Mouse (Mus musculus) 416B (cell line): Measurements from ENCODE around the gene Olfm2.
A peak's percentile ranks its signal among the peaks of the same experiment; 100 is the strongest.

ENCODE experiments used
- DNase-seq: peaks from one replicate; pipeline ENCODE4 v3.0.0; 2011; ENCODE audit warnings: low read depth

Gene Olfm2

GRCm38 (mm10) chr9:20745129-20745966, 801 bp downstream of the Olfm2 start:
- no peak for DNase-seq

- peak; percentile 24 for DNase-seq
These were observed 2.0 kb downstream of the Olfm2 start for GRCm38 (mm10) chr9:20743946-20744738.

- DNase-seq: peak; percentile 82
These were observed 5.7 kb downstream of the Olfm2 start for GRCm38 (mm10) chr9:20740407-20740806.

- DNase-seq: peak; percentile 62
These were observed 7.7 kb downstream of the Olfm2 start for GRCm38 (mm10) chr9:20738251-20738999.

- DNase-seq: peak; percentile 29
These were observed 8.9 kb downstream of the Olfm2 start for GRCm38 (mm10) chr9:20737227-20737626.

- DNase-seq: no peak
These were observed 11.5 kb downstream of the Olfm2 start for GRCm38 (mm10) chr9:20734692-20735091.

- DNase-seq: no peak
These were observed 14.4 kb downstream of the Olfm2 start for GRCm38 (mm10) chr9:20731797-20732196.

GRCm38 (mm10) chr9:20729451-20729850, 16.7 kb downstream of the Olfm2 start:
- DNase-seq: no peak

GRCm38 (mm10) chr9:20727601-20728113, 18.5 kb downstream of the Olfm2 start:
- DNase-seq: peak; percentile 21

- DNase-seq: no peak
These were observed 19.1 kb downstream of the Olfm2 start for GRCm38 (mm10) chr9:20726859-20727600.

- no peak for DNase-seq
These were observed 19.9 kb downstream of the Olfm2 start for GRCm38 (mm10) chr9:20726134-20726858.

- DNase-seq: no peak
These were observed 24.6 kb downstream of the Olfm2 start for GRCm38 (mm10) chr9:20721582-20721981.

- peak; percentile 25 for DNase-seq
These were observed 30.8 kb downstream of the Olfm2 start for GRCm38 (mm10) chr9:20715332-20715731.

GRCm38 (mm10) chr9:20713478-20713987, 32.6 kb downstream of the Olfm2 start:
- DNase-seq: no peak

- no peak for DNase-seq
These were observed 33.1 kb downstream of the Olfm2 start for GRCm38 (mm10) chr9:20712934-20713477.

GRCm38 (mm10) chr9:20710471-20710870, 35.7 kb downstream of the Olfm2 start:
- no peak for DNase-seq

GRCm38 (mm10) chr9:20705981-20706380, 40.2 kb downstream of the Olfm2 start:
- DNase-seq: peak; percentile 18

- DNase-seq: no peak
These were observed 40.7 kb downstream of the Olfm2 start for GRCm38 (mm10) chr9:20705420-20705819.

GRCm38 (mm10) chr9:20703832-20704380, 42.2 kb downstream of the Olfm2 start:
- no peak for DNase-seq

- DNase-seq: no peak
These were observed 48.7 kb downstream of the Olfm2 start for GRCm38 (mm10) chr9:20697466-20697865.
